Mouse (Mus musculus) ES-Bruce4 (cell line): ENCODE results near the gene Impg1. TPM values are rescaled to one million over a fixed set of nuclear protein-coding genes. Genes with fewer than 3 reads are reported as not detected.

Experiments
- H3K27ac ChIP-seq: 2 replicates; pipeline ENCODE4 v1.5.1; 2012; ENCODE audit warnings: low read length, inconsistent platforms; ENCODE audit not compliant: insufficient read depth
- H3K27me3 ChIP-seq: 2 replicates; pipeline ENCODE4 v1.6.1; 2012; ENCODE audit warnings: mild to moderate bottlenecking, low read length, inconsistent platforms; ENCODE audit not compliant: control insufficient read depth, poor library complexity, insufficient read depth, severe bottlenecking
- H3K36me3 ChIP-seq: 2 replicates; pipeline ENCODE4 v1.6.1; 2012; ENCODE audit warnings: inconsistent platforms, mild to moderate bottlenecking, low read length, moderate library complexity; ENCODE audit not compliant: control insufficient read depth, poor library complexity, insufficient read depth, severe bottlenecking
- H3K4me1 ChIP-seq: one replicate; pipeline ENCODE4 v1.8.1; 2011; ENCODE audit warnings: low read length; ENCODE audit not compliant: control insufficient read depth, insufficient read depth
- H3K4me3 ChIP-seq: 2 replicates; pipeline ENCODE4 v1.5.1; 2011; ENCODE audit warnings: low read depth, mild to moderate bottlenecking, low read length
- H3K9ac ChIP-seq: 2 replicates; pipeline ENCODE4 v1.6.1; 2012; ENCODE audit warnings: low read depth, mild to moderate bottlenecking, inconsistent platforms; ENCODE audit not compliant: poor library complexity, severe bottlenecking
- H3K9me3 ChIP-seq: replicated peaks from 2 replicates; pipeline ENCODE4 v1.6.1; 2012; ENCODE audit warnings: mild to moderate bottlenecking, low read length, inconsistent platforms; ENCODE audit not compliant: control insufficient read depth, poor library complexity, insufficient read depth, severe bottlenecking
- CTCF ChIP-seq: IDR thresholded peaks from one replicate; pipeline ENCODE4 v1.8.1; 2011; ENCODE audit warnings: low read depth, low read length
- EP300 ChIP-seq: IDR thresholded peaks from 2 replicates; pipeline ENCODE4 v1.6.1; 2011; ENCODE audit warnings: low read depth, low read length; ENCODE audit not compliant: insufficient read depth
- POLR2A ChIP-seq: IDR thresholded peaks from one replicate; pipeline ENCODE4 v1.8.1; 2011; ENCODE audit warnings: low read length; ENCODE audit not compliant: insufficient read depth
- polyA plus RNA-seq: library from polyadenylated mRNA; stranded (reverse); fragments of >200 nt; gene quantifications from 2 replicates; pipeline ENCODE4 v1.2.4, GENCODE M21; 2011; ENCODE audit warnings: low read depth; ENCODE audit not compliant: missing spikeins, insufficient read depth, insufficient read length

The Impg1 gene
- polyA plus RNA-seq, 1 experiment = not detected

DNA sequence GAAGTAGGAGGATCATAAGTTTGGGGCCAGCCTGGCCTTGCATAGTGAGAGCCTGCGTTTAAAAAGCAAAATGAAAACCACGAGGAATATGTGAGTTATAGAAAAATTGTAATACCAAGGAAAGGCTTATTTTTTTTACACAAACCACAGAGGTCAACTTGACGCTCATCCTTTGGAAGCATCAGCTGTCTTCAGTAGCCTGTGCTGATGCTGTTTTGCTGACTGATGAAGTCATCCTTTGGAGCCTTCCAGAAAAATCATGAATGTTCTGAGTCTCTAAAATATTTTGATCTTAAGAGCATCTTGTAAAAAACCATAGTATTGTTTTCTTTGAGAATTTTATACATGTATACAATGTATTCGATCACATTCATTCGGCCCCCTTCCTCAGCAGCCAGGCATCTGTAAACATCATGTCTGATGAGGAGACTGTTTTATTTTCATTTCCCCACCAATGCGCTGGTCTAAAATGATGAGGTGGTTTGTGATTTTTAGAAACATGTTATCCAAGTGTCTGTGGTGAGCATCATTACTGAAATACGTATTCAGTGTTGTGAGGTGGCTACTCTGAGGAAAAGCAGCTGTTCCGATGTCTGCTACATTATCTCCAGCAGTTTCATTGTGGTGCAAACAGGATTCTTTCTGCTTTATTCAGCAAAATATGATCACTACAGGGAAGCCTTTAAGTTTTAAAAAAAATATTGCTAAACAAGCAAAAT, 190.1 kb downstream of the Impg1 start:
- H3K9ac ChIP-seq = no peak overlapping the region
- H3K27me3 ChIP-seq = no peaks in the 10 kb centered on the region
- no peaks in the 10 kb centered on the region for H3K36me3 ChIP-seq
- H3K4me3 ChIP-seq = no peak overlapping the region
- H3K4me1 ChIP-seq = no peaks in the 10 kb centered on the region
- no peaks in the 10 kb centered on the region for H3K9me3 ChIP-seq
- H3K27ac ChIP-seq = no peak overlapping the region
- no peak for TF ChIP-seq POLR2A
- TF ChIP-seq EP300 = no peak
- TF ChIP-seq CTCF = no peak

GRCm38 (mm10) chr9:80272951-80273350, 192.3 kb downstream of the Impg1 start:
- H3K9me3 ChIP-seq = no peaks in the 10 kb centered on the region
- H3K27ac ChIP-seq = no peak overlapping the region
- TF ChIP-seq EP300 (no peak), CTCF (no peak), POLR2A (no peak)
- no peak overlapping the region for H3K4me3 ChIP-seq
- H3K9ac ChIP-seq = no peak overlapping the region
- no peaks in the 10 kb centered on the region for H3K27me3 ChIP-seq
- no peaks in the 10 kb centered on the region for H3K36me3 ChIP-seq
- H3K4me1 ChIP-seq = no peaks in the 10 kb centered on the region

- Histone ChIP-seq H3K4me1 (no peaks in the 10 kb centered on the region), H3K36me3 (no peaks in the 10 kb centered on the region), H3K4me3 (no peak overlapping the region), H3K27ac (no peak overlapping the region), H3K9me3 (no peaks in the 10 kb centered on the region), H3K27me3 (no peaks in the 10 kb centered on the region), H3K9ac (no peak overlapping the region)
- TF ChIP-seq CTCF (no peak), EP300 (no peak), POLR2A (no peak)
Measured at GRCm38 (mm10) chr9:80269596-80269995, 195.7 kb downstream of the Impg1 start.

- no peak overlapping the region for H3K27ac ChIP-seq
- H3K9me3 ChIP-seq = no peaks in the 10 kb centered on the region
- no peak for TF ChIP-seq POLR2A
- TF ChIP-seq EP300 = no peak
- TF ChIP-seq CTCF = no peak
- H3K27me3 ChIP-seq = no peaks in the 10 kb centered on the region
- H3K4me1 ChIP-seq = no peaks in the 10 kb centered on the region
- H3K9ac ChIP-seq = no peak overlapping the region
- no peak overlapping the region for H3K4me3 ChIP-seq
- no peaks in the 10 kb centered on the region for H3K36me3 ChIP-seq
Measured at GRCm38 (mm10) chr9:80266507-80266906, 198.8 kb downstream of the Impg1 start.

DNA sequence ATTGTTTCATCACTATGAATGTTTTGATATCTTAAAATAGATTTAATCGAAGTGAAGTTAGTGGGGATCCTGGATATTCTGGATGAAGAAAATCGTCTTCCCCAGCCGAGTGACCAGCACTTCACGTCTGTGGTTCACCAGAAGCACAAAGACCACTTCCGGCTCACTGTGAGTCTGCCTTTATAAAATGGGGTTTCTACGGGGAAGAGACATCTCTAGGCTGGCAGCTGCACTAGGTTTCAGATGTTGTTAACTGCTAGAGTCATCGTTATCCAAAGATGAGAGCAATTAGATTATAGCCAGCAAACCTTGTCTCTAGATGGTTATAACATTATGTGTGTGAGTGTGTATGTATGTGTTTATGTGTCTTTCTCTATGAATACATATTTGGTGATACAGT, 199.2 kb downstream of the Impg1 start:
- Histone ChIP-seq H3K27ac (no peak overlapping the region), H3K27me3 (no peaks in the 10 kb centered on the region), H3K9ac (no peak overlapping the region), H3K4me3 (no peak overlapping the region), H3K9me3 (no peaks in the 10 kb centered on the region), H3K4me1 (no peaks in the 10 kb centered on the region), H3K36me3 (no peaks in the 10 kb centered on the region)
- TF ChIP-seq EP300 (no peak), CTCF (no peak), POLR2A (no peak)
